In the genomic region with DNA sequence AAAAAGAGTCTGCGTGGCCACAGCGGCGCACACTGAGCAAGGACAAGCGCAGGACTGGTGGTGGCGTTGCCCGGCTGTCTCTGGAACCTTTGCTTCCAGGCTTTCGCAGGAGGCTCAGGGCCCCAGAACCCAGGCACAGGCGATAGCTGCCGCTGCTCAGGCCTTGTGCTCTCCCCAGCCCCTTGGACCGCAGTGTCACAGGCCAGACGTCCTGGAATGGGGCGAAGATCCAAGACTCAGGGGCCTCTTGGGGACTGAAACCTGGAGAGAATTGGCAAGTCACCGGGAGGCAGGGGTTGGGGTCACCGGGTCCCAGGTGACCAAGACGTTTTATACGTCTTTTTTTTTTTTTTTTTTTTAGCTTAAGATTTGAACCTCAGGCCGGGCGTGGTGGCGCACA, we compare ENCODE assay signal across 19 mouse cellular contexts. TPM values are rescaled to one million over a fixed set of nuclear protein-coding genes. Genes with fewer than 3 reads are reported as not detected.
A peak's percentile ranks its signal among the peaks of the same experiment; 100 is the strongest.
DNase-seq lines count a peak whose midpoint lies in the region; ATAC-seq and TF ChIP-seq lines count a peak whose summit lies in the region.
"Had no signal": no experiment of that assay in that cellular context is flagged by ENCODE, and none has a peak within 500 bp of the region (broad histone marks: within the 10 kb centered on the region; RNA-seq: fewer than 3 reads in every experiment).

No protein-coding gene starts in this region.

- H3K4me2 ChIP-seq in forebrain, embryonic 13.5 days = no peak overlapping the region
- H3K4me2 ChIP-seq in hindbrain, embryonic 16.5 days (ENCODE audit: low read length) = no peak overlapping the region
- H3K4me2 ChIP-seq in midbrain, embryonic 13.5 days (replicated peaks) = no peak overlapping the region
- H3K4me2 ChIP-seq in limb, embryonic 14.5 days (replicated peaks; ENCODE audit: low read depth, low read length, severe bottlenecking) = no peak overlapping the region

- no peaks in the 10 kb centered on the region for H3K9me3 ChIP-seq in forebrain, embryonic 10.5 days
- H3K9me3 ChIP-seq in forebrain, embryonic 13.5 days (replicated peaks) = no peaks in the 10 kb centered on the region
- no peaks in the 10 kb centered on the region for H3K9me3 ChIP-seq in hindbrain, embryonic 10.5 days
- H3K9me3 ChIP-seq in hindbrain, embryonic 16.5 days (ENCODE audit: control insufficient read depth, low read length) = no peaks in the 10 kb centered on the region
- no peaks in the 10 kb centered on the region for H3K9me3 ChIP-seq in midbrain, embryonic 10.5 days (replicated peaks)
- H3K9me3 ChIP-seq in midbrain, embryonic 13.5 days = no peaks in the 10 kb centered on the region
- no peaks in the 10 kb centered on the region for H3K9me3 ChIP-seq in limb, embryonic 14.5 days (ENCODE audit: control insufficient read depth, low read length)
- H3K9me3 ChIP-seq: limb, embryonic 12.5 days; megakaryocyte, embryonic 14.5 days had no signal

- DNase-seq in forebrain, embryonic 10.5 days (ENCODE audit: extremely low spot score, low spot score) = no peak
- no peak for DNase-seq in hindbrain, embryonic 10.5 days (ENCODE audit: low spot score)
- no peak for DNase-seq in midbrain, embryonic 10.5 days (ENCODE audit: low spot score)
- DNase-seq in limb, embryonic 14.5 days (ENCODE audit: low spot score) = no peak
- DNase-seq in frontal cortex, postnatal 36 days (ENCODE audit: low spot score in 2 of 2) = no peak
- DNase-seq: adrenal gland, adult 8-10 months; cerebellum, adult 11-12 months; gastrocnemius, postnatal 14 days; heart, adult 18-20 months; kidney, adult 8-10 months; lung, postnatal 14 days; right cerebral cortex, postnatal 4 days had no signal

- H3K36me3 ChIP-seq in forebrain, embryonic 10.5 days (replicated peaks) = peaks cover 33% of the 10 kb centered on the region
- peaks cover 34% of the 10 kb centered on the region for H3K36me3 ChIP-seq in forebrain, embryonic 13.5 days (ENCODE audit: poor library complexity, severe bottlenecking)
- peaks cover 36% of the 10 kb centered on the region for H3K36me3 ChIP-seq in hindbrain, embryonic 10.5 days
- H3K36me3 ChIP-seq in hindbrain, embryonic 16.5 days (ENCODE audit: control insufficient read depth, insufficient read depth, low read length) = peaks cover 11% of the 10 kb centered on the region
- H3K36me3 ChIP-seq in midbrain, embryonic 10.5 days = peaks cover 34% of the 10 kb centered on the region
- peaks cover 32% of the 10 kb centered on the region for H3K36me3 ChIP-seq in midbrain, embryonic 13.5 days
- H3K36me3 ChIP-seq in limb, embryonic 14.5 days (ENCODE audit: control insufficient read depth, insufficient read depth, low read length) = peaks cover 32% of the 10 kb centered on the region

- peak overlapping the region; percentile 2; the same call in 1 of the 2 replicates for H3K27ac ChIP-seq in forebrain, embryonic 10.5 days
- H3K27ac ChIP-seq in forebrain, embryonic 13.5 days = no peak overlapping the region
- no peak overlapping the region for H3K27ac ChIP-seq in hindbrain, embryonic 10.5 days
- no peak overlapping the region for H3K27ac ChIP-seq in hindbrain, embryonic 16.5 days (ENCODE audit: low read depth, low read length)
- 0 out of 2 replicates have a peak overlapping the region, but pooled peaks have one; percentile 1 for H3K27ac ChIP-seq in midbrain, embryonic 10.5 days (replicated peaks)
- no peak overlapping the region for H3K27ac ChIP-seq in midbrain, embryonic 13.5 days
- H3K27ac ChIP-seq in limb, embryonic 14.5 days (replicated peaks; ENCODE audit: low read depth, low read length) = no peak overlapping the region
- H3K27ac ChIP-seq: limb, embryonic 12.5 days had no signal

- H3K9ac ChIP-seq in forebrain, embryonic 13.5 days = no peak overlapping the region
- H3K9ac ChIP-seq in hindbrain, embryonic 16.5 days (ENCODE audit: low read depth, low read length) = no peak overlapping the region
- H3K9ac ChIP-seq in midbrain, embryonic 13.5 days (replicated peaks) = no peak overlapping the region
- H3K9ac ChIP-seq in limb, embryonic 14.5 days (ENCODE audit: low read depth, low read length, severe bottlenecking) = 0 out of 2 replicates have a peak overlapping the region, but pooled peaks have one; percentile 28

- no peak for ATAC-seq in forebrain, embryonic 13.5 days
- no peak for ATAC-seq in hindbrain, embryonic 16.5 days
- no peak for ATAC-seq in midbrain, embryonic 13.5 days
- ATAC-seq in limb, embryonic 14.5 days (ENCODE audit: low FRiP score, low read depth) = no peak

- H3K4me3 ChIP-seq in forebrain, embryonic 10.5 days = no peak overlapping the region; the same call in 1 of the 2 replicates
- H3K4me3 ChIP-seq in forebrain, embryonic 13.5 days = no peak overlapping the region
- H3K4me3 ChIP-seq in hindbrain, embryonic 10.5 days = 0 out of 2 replicates have a peak overlapping the region, but pooled peaks have one; percentile 3
- no peak overlapping the region for H3K4me3 ChIP-seq in hindbrain, embryonic 16.5 days (ENCODE audit: low read length)
- H3K4me3 ChIP-seq in midbrain, embryonic 10.5 days = peak overlapping the region; percentile 23; the same call in 1 of the 2 replicates
- no peak overlapping the region for H3K4me3 ChIP-seq in midbrain, embryonic 13.5 days (replicated peaks)
- peak overlapping the region; percentile 29; the same call in 1 of the 2 replicates for H3K4me3 ChIP-seq in limb, embryonic 14.5 days (replicated peaks; ENCODE audit: low read length)

- TF ChIP-seq POLR2A in limb, embryonic 14.5 days (IDR thresholded peaks at IDR 0.05; ENCODE audit: borderline replicate concordance, extremely low read depth, insufficient read depth, insufficient read length) = no peak

- peaks cover 52% of the 10 kb centered on the region for H3K27me3 ChIP-seq in forebrain, embryonic 10.5 days (ENCODE audit: poor library complexity, severe bottlenecking)
- peaks cover 48% of the 10 kb centered on the region for H3K27me3 ChIP-seq in forebrain, embryonic 13.5 days
- peaks cover 54% of the 10 kb centered on the region for H3K27me3 ChIP-seq in hindbrain, embryonic 10.5 days (ENCODE audit: insufficient read depth, poor library complexity, severe bottlenecking)
- H3K27me3 ChIP-seq in hindbrain, embryonic 16.5 days (replicated peaks; ENCODE audit: control insufficient read depth, insufficient read depth, low read length) = peaks cover 15% of the 10 kb centered on the region
- H3K27me3 ChIP-seq in midbrain, embryonic 10.5 days (ENCODE audit: low read depth, poor library complexity, severe bottlenecking) = peaks cover 55% of the 10 kb centered on the region
- H3K27me3 ChIP-seq in midbrain, embryonic 13.5 days = peaks cover 49% of the 10 kb centered on the region
- peaks cover 21% of the 10 kb centered on the region for H3K27me3 ChIP-seq in limb, embryonic 14.5 days (ENCODE audit: control insufficient read depth, insufficient read depth, low read length)

- 42% methylated on average over 19 of the region's 19 CpGs for WGBS in forebrain, embryonic 10.5 days
- WGBS in forebrain, embryonic 13.5 days = 40% methylated on average over 19 of the region's 19 CpGs
- WGBS in hindbrain, embryonic 10.5 days = 36% methylated on average over 19 of the region's 19 CpGs
- 38% methylated on average over 19 of the region's 19 CpGs for WGBS in hindbrain, embryonic 16.5 days
- WGBS in midbrain, embryonic 10.5 days = 38% methylated on average over 19 of the region's 19 CpGs
- 34% methylated on average over 19 of the region's 19 CpGs for WGBS in midbrain, embryonic 13.5 days
- WGBS in limb, embryonic 14.5 days = 35% methylated on average over 19 of the region's 19 CpGs

- peaks cover 41% of the 10 kb centered on the region for H3K4me1 ChIP-seq in forebrain, embryonic 10.5 days
- H3K4me1 ChIP-seq in forebrain, embryonic 13.5 days = peaks cover 5% of the 10 kb centered on the region
- peaks cover 52% of the 10 kb centered on the region for H3K4me1 ChIP-seq in hindbrain, embryonic 10.5 days (replicated peaks)
- peaks cover 6% of the 10 kb centered on the region for H3K4me1 ChIP-seq in hindbrain, embryonic 16.5 days (ENCODE audit: control insufficient read depth, insufficient read depth, low read depth, low read length)
- peaks cover 27% of the 10 kb centered on the region for H3K4me1 ChIP-seq in midbrain, embryonic 10.5 days
- H3K4me1 ChIP-seq in midbrain, embryonic 13.5 days (replicated peaks) = peaks cover 23% of the 10 kb centered on the region
- H3K4me1 ChIP-seq in limb, embryonic 14.5 days (ENCODE audit: control insufficient read depth, insufficient read depth, low read length) = peaks cover 24% of the 10 kb centered on the region

RNA-seq across cellular contexts. Expression of gene Irs3, which starts 1.0 kb away (rescaled TPM):
- polyA plus RNA-seq in forebrain, embryonic 10.5 days (2016; fragmentation: Nextera tagmentation; extraction: Ambion mirVana) = 0.31 and 0.42 TPM in 2 replicates
- 0.08 TPM in 1 of 2 replicates, not detected in the other for polyA plus RNA-seq in forebrain, embryonic 13.5 days (2015; fragmentation: Nextera tagmentation; extraction: Ambion mirVana)
- polyA plus RNA-seq in hindbrain, embryonic 10.5 days (2016; fragmentation: Nextera tagmentation; extraction: Ambion mirVana) = 0.42 and 0.67 TPM in 2 replicates
- 0.11 and 0.16 TPM in 2 replicates for polyA plus RNA-seq in hindbrain, embryonic 16.5 days (2015; fragmentation: Nextera tagmentation; extraction: Ambion mirVana)
- polyA plus RNA-seq in midbrain, embryonic 10.5 days (2016; fragmentation: Nextera tagmentation; extraction: Ambion mirVana) = 0.36 and 0.48 TPM in 2 replicates
- not detected in 2 replicates for polyA plus RNA-seq in midbrain, embryonic 13.5 days (2015; fragmentation: Nextera tagmentation; extraction: Ambion mirVana)
- polyA plus RNA-seq in limb, embryonic 14.5 days (2012; rRNA removed) = 0.30 and 0.60 TPM in 2 replicates
- 0.15 and 0.29 TPM in 2 replicates for polyA plus RNA-seq in limb, embryonic 14.5 days (2014; fragmentation: Nextera tagmentation; extraction: Ambion mirVana)
- polyA plus RNA-seq: brain, embryonic 14.5 days; inflammation-experienced regulatory T-cells, adult 6 months had no signal

RNA-seq across cellular contexts. Expression of gene Sap25, which starts 3.4 kb away (rescaled TPM):
- 7.3 and 9.8 TPM in 2 replicates for polyA plus RNA-seq in forebrain, embryonic 10.5 days (2016; fragmentation: Nextera tagmentation; extraction: Ambion mirVana)
- polyA plus RNA-seq in forebrain, embryonic 13.5 days (2015; fragmentation: Nextera tagmentation; extraction: Ambion mirVana) = 7.7 and 8.3 TPM in 2 replicates
- 7.1 and 7.8 TPM in 2 replicates for polyA plus RNA-seq in hindbrain, embryonic 10.5 days (2016; fragmentation: Nextera tagmentation; extraction: Ambion mirVana)
- polyA plus RNA-seq in hindbrain, embryonic 16.5 days (2015; fragmentation: Nextera tagmentation; extraction: Ambion mirVana) = 3.4 and 6.6 TPM in 2 replicates
- 7.7 and 7.8 TPM in 2 replicates for polyA plus RNA-seq in midbrain, embryonic 10.5 days (2016; fragmentation: Nextera tagmentation; extraction: Ambion mirVana)
- polyA plus RNA-seq in midbrain, embryonic 13.5 days (2015; fragmentation: Nextera tagmentation; extraction: Ambion mirVana) = 2.7 and 10.9 TPM in 2 replicates
- polyA plus RNA-seq in limb, embryonic 14.5 days (2012; rRNA removed) = 37.1 and 41.7 TPM in 2 replicates
- polyA plus RNA-seq in limb, embryonic 14.5 days (2014; fragmentation: Nextera tagmentation; extraction: Ambion mirVana) = 5.2 and 6.7 TPM in 2 replicates

RNA-seq across cellular contexts. Expression of gene Gm20605, which starts 15.5 kb away (rescaled TPM):
- polyA plus RNA-seq in forebrain, embryonic 10.5 days (2016; fragmentation: Nextera tagmentation; extraction: Ambion mirVana) = 11.7 and 14.0 TPM in 2 replicates
- polyA plus RNA-seq in forebrain, embryonic 13.5 days (2015; fragmentation: Nextera tagmentation; extraction: Ambion mirVana) = 7.3 and 10.8 TPM in 2 replicates
- polyA plus RNA-seq in hindbrain, embryonic 10.5 days (2016; fragmentation: Nextera tagmentation; extraction: Ambion mirVana) = 14.1 and 14.9 TPM in 2 replicates
- polyA plus RNA-seq in hindbrain, embryonic 16.5 days (2015; fragmentation: Nextera tagmentation; extraction: Ambion mirVana) = 7.4 and 7.6 TPM in 2 replicates
- 14.0 and 15.4 TPM in 2 replicates for polyA plus RNA-seq in midbrain, embryonic 10.5 days (2016; fragmentation: Nextera tagmentation; extraction: Ambion mirVana)
- 9.2 and 9.9 TPM in 2 replicates for polyA plus RNA-seq in midbrain, embryonic 13.5 days (2015; fragmentation: Nextera tagmentation; extraction: Ambion mirVana)
- 16.7 and 16.8 TPM in 2 replicates for polyA plus RNA-seq in limb, embryonic 14.5 days (2012; rRNA removed)
- polyA plus RNA-seq in limb, embryonic 14.5 days (2014; fragmentation: Nextera tagmentation; extraction: Ambion mirVana) = 7.4 and 10.4 TPM in 2 replicates

RNA-seq across cellular contexts. Expression of gene Lrch4, which starts 15.6 kb away (rescaled TPM):
- 29.0 and 33.4 TPM in 2 replicates for polyA plus RNA-seq in forebrain, embryonic 10.5 days (2016; fragmentation: Nextera tagmentation; extraction: Ambion mirVana)
- 24.5 and 25.0 TPM in 2 replicates for polyA plus RNA-seq in forebrain, embryonic 13.5 days (2015; fragmentation: Nextera tagmentation; extraction: Ambion mirVana)
- 35.3 and 39.7 TPM in 2 replicates for polyA plus RNA-seq in hindbrain, embryonic 10.5 days (2016; fragmentation: Nextera tagmentation; extraction: Ambion mirVana)
- 14.9 and 21.6 TPM in 2 replicates for polyA plus RNA-seq in hindbrain, embryonic 16.5 days (2015; fragmentation: Nextera tagmentation; extraction: Ambion mirVana)
- 27.2 and 32.7 TPM in 2 replicates for polyA plus RNA-seq in midbrain, embryonic 10.5 days (2016; fragmentation: Nextera tagmentation; extraction: Ambion mirVana)
- polyA plus RNA-seq in midbrain, embryonic 13.5 days (2015; fragmentation: Nextera tagmentation; extraction: Ambion mirVana) = 18.7 and 21.4 TPM in 2 replicates
- polyA plus RNA-seq in limb, embryonic 14.5 days (2012; rRNA removed) = 25.0 and 33.5 TPM in 2 replicates
- polyA plus RNA-seq in limb, embryonic 14.5 days (2014; fragmentation: Nextera tagmentation; extraction: Ambion mirVana) = 36.7 and 37.1 TPM in 2 replicates

RNA-seq across cellular contexts. Expression of gene Fbxo24, which starts 15.7 kb away (rescaled TPM):
- polyA plus RNA-seq in forebrain, embryonic 10.5 days (2016; fragmentation: Nextera tagmentation; extraction: Ambion mirVana) = 0.09 and 0.26 TPM in 2 replicates
- polyA plus RNA-seq in forebrain, embryonic 13.5 days (2015; fragmentation: Nextera tagmentation; extraction: Ambion mirVana) = 0.14 and 0.22 TPM in 2 replicates
- 0.30 TPM in 2 replicates for polyA plus RNA-seq in hindbrain, embryonic 10.5 days (2016; fragmentation: Nextera tagmentation; extraction: Ambion mirVana)
- not detected in 2 replicates for polyA plus RNA-seq in hindbrain, embryonic 16.5 days (2015; fragmentation: Nextera tagmentation; extraction: Ambion mirVana)
- polyA plus RNA-seq in midbrain, embryonic 10.5 days (2016; fragmentation: Nextera tagmentation; extraction: Ambion mirVana) = 0.25 and 0.28 TPM in 2 replicates
- 0.23 and 0.32 TPM in 2 replicates for polyA plus RNA-seq in midbrain, embryonic 13.5 days (2015; fragmentation: Nextera tagmentation; extraction: Ambion mirVana)
- polyA plus RNA-seq in limb, embryonic 14.5 days (2012; rRNA removed) = 0.24 and 0.28 TPM in 2 replicates
- 0.12 and 0.15 TPM in 2 replicates for polyA plus RNA-seq in limb, embryonic 14.5 days (2014; fragmentation: Nextera tagmentation; extraction: Ambion mirVana)

Comparison
In these comparisons a context has a peak if more than half of its experiments do, and no peak if none do; other contexts are left out.
1. H3K27ac ChIP-seq: peak in forebrain, embryonic 10.5 days (single experiment) and midbrain, embryonic 10.5 days (single experiment); none in forebrain, embryonic 13.5 days (single experiment), hindbrain, embryonic 10.5 days (single experiment), hindbrain, embryonic 16.5 days (single experiment), midbrain, embryonic 13.5 days (single experiment) and limb, embryonic 14.5 days (single experiment).
2. H3K4me3 ChIP-seq: peak in hindbrain, embryonic 10.5 days (single experiment), midbrain, embryonic 10.5 days (single experiment) and limb, embryonic 14.5 days (single experiment); none in forebrain, embryonic 10.5 days (single experiment), forebrain, embryonic 13.5 days (single experiment), hindbrain, embryonic 16.5 days (single experiment) and midbrain, embryonic 13.5 days (single experiment).